Comparison of ENCODE assay signal across 8 mouse cellular contexts in genomic region chr9:25152457-25152856, GRCm38 (mm10). TPM values are rescaled to one million over a fixed set of nuclear protein-coding genes. Genes with fewer than 3 reads are reported as not detected.
DNase-seq lines count a peak whose midpoint lies in the region; ATAC-seq lines count a peak whose summit lies in the region.

No protein-coding gene starts in this region.

- H3K36me3 ChIP-seq in kidney, embryonic 15.5 days = no peaks in the 10 kb centered on the region
- no peaks in the 10 kb centered on the region for H3K36me3 ChIP-seq in embryonic facial prominence, embryonic 12.5 days
- H3K36me3 ChIP-seq in intestine, embryonic 14.5 days (ENCODE audit: control insufficient read depth, insufficient read depth, low read length) = 0 out of 2 replicates have a peak, but pooled peaks cover 6% of the 10 kb centered on the region
- no peaks in the 10 kb centered on the region for H3K36me3 ChIP-seq in midbrain, embryonic 16.5 days (ENCODE audit: control insufficient read depth, insufficient read depth, low read length)

- H3K4me2 ChIP-seq in kidney, embryonic 15.5 days = peak overlapping the region; percentile 70
- peak overlapping the region; percentile 83 for H3K4me2 ChIP-seq in embryonic facial prominence, embryonic 12.5 days (replicated peaks)
- H3K4me2 ChIP-seq in intestine, embryonic 14.5 days (ENCODE audit: low read length) = peak overlapping the region; percentile 77
- H3K4me2 ChIP-seq in midbrain, embryonic 16.5 days (ENCODE audit: low read length) = peak overlapping the region; percentile 95

- no peak for DNase-seq in kidney, adult 8-10 months
- no peak for DNase-seq in intestine, embryonic 14.5 days (ENCODE audit: low spot score)
- no peak for DNase-seq in cerebellum, postnatal 4 days (ENCODE audit: low spot score in 2 of 2)
- no peak for DNase-seq in layer of hippocampus, postnatal 14 days (ENCODE audit: low spot score in 2 of 2)

- H3K27ac ChIP-seq in kidney, embryonic 15.5 days = peak overlapping the region; percentile 98
- H3K27ac ChIP-seq in embryonic facial prominence, embryonic 12.5 days = no peak overlapping the region; the same call in 1 of the 2 replicates
- H3K27ac ChIP-seq in intestine, embryonic 14.5 days (ENCODE audit: low read depth) = peak overlapping the region; percentile 100
- H3K27ac ChIP-seq in midbrain, embryonic 16.5 days (ENCODE audit: low read length) = peak overlapping the region; percentile 97

- H3K9ac ChIP-seq in kidney, embryonic 15.5 days = peak overlapping the region; percentile 92
- H3K9ac ChIP-seq in embryonic facial prominence, embryonic 12.5 days = peak overlapping the region; percentile 96; the same call in 1 of the 2 replicates
- peak overlapping the region; percentile 84 for H3K9ac ChIP-seq in intestine, embryonic 14.5 days (ENCODE audit: low read length)
- H3K9ac ChIP-seq in midbrain, embryonic 16.5 days (ENCODE audit: low read depth, low read length) = 0 out of 2 replicates have a peak overlapping the region, but pooled peaks have one; percentile 97

- H3K4me1 ChIP-seq in kidney, embryonic 15.5 days = peaks cover 20% of the 10 kb centered on the region
- peaks cover 16% of the 10 kb centered on the region for H3K4me1 ChIP-seq in embryonic facial prominence, embryonic 12.5 days
- peaks cover 23% of the 10 kb centered on the region for H3K4me1 ChIP-seq in intestine, embryonic 14.5 days (replicated peaks; ENCODE audit: control insufficient read depth, insufficient read depth, low read length)
- H3K4me1 ChIP-seq in midbrain, embryonic 16.5 days (ENCODE audit: control insufficient read depth, insufficient read depth, low read length) = peaks cover 20% of the 10 kb centered on the region

- WGBS in kidney, embryonic 15.5 days = 13% methylated on average over 1 of the region's 1 CpGs
- WGBS in embryonic facial prominence, embryonic 12.5 days = 3% methylated on average over 1 of the region's 1 CpGs
- 10% methylated on average over 1 of the region's 1 CpGs for WGBS in intestine, embryonic 14.5 days
- WGBS in midbrain, embryonic 16.5 days = 13% methylated on average over 1 of the region's 1 CpGs

- H3K4me3 ChIP-seq in kidney, embryonic 15.5 days (replicated peaks) = peak overlapping the region; percentile 84
- H3K4me3 ChIP-seq in embryonic facial prominence, embryonic 12.5 days = peak overlapping the region; percentile 89
- H3K4me3 ChIP-seq in intestine, embryonic 14.5 days (ENCODE audit: low read depth, low read length) = peak overlapping the region; percentile 76
- peak overlapping the region; percentile 97 for H3K4me3 ChIP-seq in midbrain, embryonic 16.5 days (ENCODE audit: low read depth, low read length)

- H3K27me3 ChIP-seq in kidney, embryonic 15.5 days = no peaks in the 10 kb centered on the region
- no peaks in the 10 kb centered on the region for H3K27me3 ChIP-seq in embryonic facial prominence, embryonic 12.5 days
- no peaks in the 10 kb centered on the region for H3K27me3 ChIP-seq in intestine, embryonic 14.5 days (replicated peaks; ENCODE audit: control insufficient read depth, insufficient read depth, low read length)
- H3K27me3 ChIP-seq in midbrain, embryonic 16.5 days (ENCODE audit: control insufficient read depth, insufficient read depth, low read depth, low read length) = no peaks in the 10 kb centered on the region

- ATAC-seq in kidney, embryonic 15.5 days (replicated peaks; ENCODE audit: low FRiP score) = no peak
- no peak for ATAC-seq in embryonic facial prominence, embryonic 12.5 days (ENCODE audit: insufficient number of reproducible peaks, insufficient read depth, low FRiP score, low TSS enrichment)
- ATAC-seq in intestine, embryonic 14.5 days (replicated peaks; ENCODE audit: low FRiP score, low TSS enrichment, low read depth) = no peak
- ATAC-seq in midbrain, embryonic 16.5 days = no peak
- ATAC-seq in frontal cortex, adult (ENCODE audit: low TSS enrichment) = no peak

- H3K9me3 ChIP-seq in kidney, embryonic 15.5 days (replicated peaks) = no peaks in the 10 kb centered on the region
- no peaks in the 10 kb centered on the region for H3K9me3 ChIP-seq in embryonic facial prominence, embryonic 12.5 days
- no peaks in the 10 kb centered on the region for H3K9me3 ChIP-seq in intestine, embryonic 14.5 days (ENCODE audit: control insufficient read depth, low read length)
- H3K9me3 ChIP-seq in midbrain, embryonic 16.5 days (replicated peaks; ENCODE audit: control insufficient read depth, low read length, poor library complexity, severe bottlenecking) = no peaks in the 10 kb centered on the region

RNA-seq across cellular contexts. Expression of gene Herpud2, which starts 0.8 kb away (rescaled TPM):
- polyA plus RNA-seq in kidney, embryonic 15.5 days (2015; fragmentation: Nextera tagmentation; extraction: Ambion mirVana) = 32.4 and 32.7 TPM in 2 replicates
- polyA plus RNA-seq in embryonic facial prominence, embryonic 12.5 days (2016; fragmentation: Nextera tagmentation; extraction: Ambion mirVana) = 38.9 and 40.3 TPM in 2 replicates
- polyA plus RNA-seq in intestine, embryonic 14.5 days (2014; fragmentation: Nextera tagmentation; extraction: Ambion mirVana) = 27.7 and 28.7 TPM in 2 replicates
- 29.6 and 30.9 TPM in 2 replicates for polyA plus RNA-seq in midbrain, embryonic 16.5 days (2015; fragmentation: Nextera tagmentation; extraction: Ambion mirVana)
- 10 to 100 TPM; 46.9 to 47.5 TPM for total RNA-seq in layer of hippocampus, postnatal 14 days (2021)
